Mouse (Mus musculus) heart, postnatal 10 days (tissue): ENCODE results near the gene Ralgps1. TPM values are rescaled to one million over a fixed set of nuclear protein-coding genes. Genes with fewer than 3 reads are reported as not detected.

Experiments used
- DNase-seq, 2 experiments: peaks; one replicate each; pipeline ENCODE4 v3.0.0; 2021
- intact Hi-C: fragments of 180-260 bp; cut with DNase I; formaldehyde crosslinking; loops from one replicate; pipeline ENCODE4 v1.15.1; 2025
- total RNA-seq, 2 experiments: library from RNA; stranded (reverse); gene quantifications; 2 replicates each; pipeline ENCODE4 v1.2.3; 2021

Gene Ralgps1
- total RNA-seq, 2 experiments from 2014 or later: 6.7 to 9.0 TPM

DNA sequence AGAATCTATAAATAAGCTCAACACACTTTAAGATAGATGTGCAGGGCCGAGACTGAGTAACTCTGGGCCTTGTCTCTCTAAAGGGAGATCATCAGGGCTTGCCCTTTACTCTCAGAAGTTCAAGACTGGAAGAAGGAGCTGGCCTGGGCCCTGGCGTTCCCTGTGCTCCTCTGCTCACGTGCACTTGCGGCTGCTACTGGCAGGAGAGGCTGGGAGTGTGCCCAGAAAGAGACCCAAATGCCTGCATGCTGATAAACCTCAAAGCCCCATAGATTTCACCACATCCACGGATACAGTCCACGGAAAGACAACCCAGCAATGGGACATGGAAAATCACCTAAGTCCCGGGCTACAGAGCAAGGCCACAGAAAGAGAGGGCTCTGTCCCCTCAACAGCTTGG is 184.8 kb downstream of the Ralgps1 start:
- intact Hi-C loops: no loop called here
- peak; percentile 66 to 73 for DNase-seq

DNA sequence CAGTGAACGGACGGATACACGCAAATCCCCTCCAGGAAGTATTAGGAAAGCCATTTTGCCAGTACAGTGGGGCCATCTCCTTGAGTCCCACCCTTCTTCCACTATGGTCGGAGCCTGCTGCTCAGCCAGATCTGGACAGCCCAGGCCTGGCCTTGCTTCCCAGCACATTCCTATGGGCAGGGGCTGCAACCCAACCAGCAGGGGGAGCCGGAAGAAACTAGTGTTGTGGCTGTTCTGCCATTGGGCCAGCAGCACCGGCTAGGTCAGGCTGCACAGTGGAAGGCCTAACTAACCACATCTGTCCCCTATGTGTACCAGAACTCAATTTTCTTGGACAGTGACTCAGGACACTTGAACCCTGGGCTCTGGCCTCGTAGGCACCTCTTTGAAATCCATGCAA is 186.0 kb downstream of the Ralgps1 start:
- intact Hi-C loops: no loop called here
- peak in 1 of 2 experiments; percentile 59 for DNase-seq

DNA sequence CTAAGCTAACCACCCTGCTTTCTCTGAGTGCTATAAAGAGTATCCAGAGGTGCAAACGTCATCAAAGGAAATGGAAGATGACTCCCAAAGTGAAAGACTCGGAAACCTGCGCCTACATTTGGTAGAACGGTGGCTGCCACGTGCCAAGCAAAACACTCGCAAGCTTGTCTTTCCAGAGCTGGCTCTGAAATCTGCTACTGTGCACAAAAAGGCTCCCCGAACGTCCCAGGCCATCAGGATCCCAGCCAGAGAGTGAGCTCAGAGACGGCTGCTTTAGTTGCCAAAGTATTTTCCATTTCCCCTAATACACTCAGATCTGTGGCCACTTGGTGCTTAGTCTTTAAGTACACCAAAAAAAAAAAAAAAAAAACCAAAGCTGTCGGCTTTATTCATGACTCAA is 186.6 kb downstream of the Ralgps1 start:
- intact Hi-C loops: no loop called here

DNA sequence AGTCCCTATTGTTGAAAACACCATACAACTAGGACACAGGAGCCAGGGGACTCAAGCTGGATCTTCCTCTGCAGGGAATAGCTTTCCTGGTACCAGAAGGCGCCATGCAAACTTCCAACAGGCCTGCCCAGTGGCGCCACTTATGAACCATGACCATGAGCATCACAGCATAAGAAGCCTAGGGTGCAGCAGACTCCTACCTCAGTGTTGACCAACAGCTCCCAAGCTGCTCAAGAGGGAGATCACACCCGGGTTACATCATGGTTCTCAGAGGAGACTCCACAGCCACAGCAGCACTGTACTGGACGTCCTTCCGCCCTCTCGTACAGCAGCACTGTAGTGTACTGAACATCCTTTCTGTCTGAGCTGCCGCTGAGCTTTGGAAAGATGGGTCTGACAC is 188.0 kb downstream of the Ralgps1 start:
- intact Hi-C loops: no loop called here
- DNase-seq: no peak

More for the DNA sequence above, 186.6 kb downstream of the Ralgps1 start:
- peak; percentile 79 to 82 for DNase-seq

DNA sequence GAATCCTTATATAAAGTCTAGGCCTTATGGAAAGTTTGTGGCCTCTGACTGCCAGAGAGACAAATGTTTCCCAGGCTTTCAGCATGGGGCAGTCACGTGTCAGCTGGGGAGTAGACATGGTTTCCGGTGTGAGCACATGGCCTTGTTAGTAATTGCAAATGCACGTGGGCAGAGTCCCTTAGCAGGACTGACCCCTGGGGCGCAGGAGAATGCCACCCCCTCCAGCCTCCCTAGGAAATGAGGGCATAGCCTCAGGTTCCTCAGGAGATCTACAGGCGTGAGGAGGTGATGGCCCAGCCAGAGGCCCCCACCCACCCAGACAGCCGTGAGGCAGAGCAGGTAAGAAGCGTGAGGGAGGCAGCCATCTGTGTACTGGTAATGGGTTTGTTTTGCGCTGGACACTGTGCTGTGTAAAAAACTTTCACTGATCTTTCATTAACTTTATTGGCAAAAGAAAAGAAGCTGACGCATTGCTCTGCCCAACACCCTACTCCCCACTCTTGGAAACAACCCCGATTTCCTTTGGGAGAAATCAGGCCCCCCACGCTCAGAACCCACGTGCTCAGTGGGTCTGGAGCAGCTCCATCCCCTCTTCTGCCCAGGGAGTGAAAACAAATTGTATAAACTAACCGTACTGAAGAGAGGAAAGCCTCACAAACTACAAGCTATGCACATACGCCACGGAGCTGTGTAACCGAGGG is 191.2 kb downstream of the Ralgps1 start:
- intact Hi-C loops: loop anchor here (5.0 kb wide), 1 partner anchor 37 kb away; the partner anchor contains the start of gene Angptl2
- peak in 1 of 2 experiments; percentile 62 for DNase-seq

DNA sequence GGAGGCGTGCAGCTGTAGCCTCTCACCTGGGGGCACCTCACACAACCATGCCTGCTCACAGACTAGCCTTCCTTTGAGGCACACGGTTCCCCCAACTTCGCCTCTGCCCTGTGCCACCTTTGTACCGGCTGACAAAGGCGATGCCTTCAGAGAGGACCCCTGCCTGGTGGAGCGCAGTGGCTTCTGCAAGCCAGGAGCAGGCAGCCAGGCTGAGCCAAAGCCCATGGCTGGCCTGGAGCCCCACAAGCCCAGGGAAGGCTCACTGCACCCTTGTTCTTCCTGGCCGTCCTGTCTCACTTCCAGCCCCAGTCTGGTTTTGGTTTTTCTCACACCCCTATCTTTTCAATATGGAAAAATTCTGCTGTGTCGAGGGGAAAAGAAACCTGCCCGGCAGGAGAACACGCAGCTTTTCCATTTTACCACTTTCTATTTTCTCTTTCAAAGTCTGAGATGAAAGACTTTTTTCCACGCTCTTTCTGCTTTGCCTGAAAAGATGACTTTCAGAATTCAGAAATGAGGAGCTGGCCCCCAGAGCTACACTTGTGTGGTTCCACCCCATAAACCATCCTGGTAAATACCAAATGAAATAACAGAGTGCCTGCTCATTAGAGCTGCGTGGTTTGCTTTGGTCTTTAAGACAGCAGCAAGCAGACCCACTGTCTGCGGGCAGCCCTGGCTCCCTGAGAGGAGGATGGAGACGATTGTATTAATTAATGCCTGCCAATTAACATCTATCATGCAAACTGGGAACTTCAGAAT is 191.9 kb downstream of the Ralgps1 start:
- no peak for DNase-seq
- intact Hi-C loops: loop anchor here (5.0 kb wide), 1 partner anchor 38 kb away; the partner anchor contains the start of gene Angptl2

DNA sequence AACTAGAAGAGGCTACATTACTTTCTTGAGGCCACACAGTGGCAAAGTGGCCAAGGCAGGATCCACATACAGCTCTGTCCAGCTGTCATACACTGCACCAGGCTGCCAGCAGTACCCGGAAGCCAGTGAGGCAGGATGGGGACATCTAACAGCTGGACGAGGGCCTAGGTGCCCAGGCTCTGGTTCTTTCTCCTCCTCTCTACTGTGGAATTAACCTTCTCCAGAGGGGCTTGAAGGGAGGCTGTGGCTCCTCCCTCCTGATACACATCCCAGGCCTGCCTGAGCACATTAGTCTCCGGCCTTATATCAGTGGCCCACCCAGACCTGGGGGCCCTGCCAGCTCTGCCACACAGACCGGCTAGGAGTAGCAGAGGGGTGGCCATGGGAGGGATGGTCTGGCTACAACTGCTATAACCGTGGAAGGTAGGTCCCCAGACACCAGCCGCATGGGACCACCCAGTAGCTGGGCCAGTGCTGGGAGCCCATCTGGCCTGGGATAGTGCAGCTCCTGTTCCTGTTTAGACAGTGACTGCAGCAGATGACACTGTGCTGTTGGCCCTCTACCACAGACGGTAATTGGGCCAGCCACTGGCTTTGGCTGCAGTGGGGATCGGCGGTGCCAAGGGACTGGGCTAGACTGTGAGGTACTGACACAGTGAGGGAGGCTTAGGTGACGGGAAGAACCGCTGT is 192.9 kb downstream of the Ralgps1 start:
- intact Hi-C loops: loop anchor here (5.0 kb wide), 1 partner anchor 39 kb away; the partner anchor contains the start of gene Angptl2
- peak in 1 of 2 experiments; percentile 61 for DNase-seq

DNA sequence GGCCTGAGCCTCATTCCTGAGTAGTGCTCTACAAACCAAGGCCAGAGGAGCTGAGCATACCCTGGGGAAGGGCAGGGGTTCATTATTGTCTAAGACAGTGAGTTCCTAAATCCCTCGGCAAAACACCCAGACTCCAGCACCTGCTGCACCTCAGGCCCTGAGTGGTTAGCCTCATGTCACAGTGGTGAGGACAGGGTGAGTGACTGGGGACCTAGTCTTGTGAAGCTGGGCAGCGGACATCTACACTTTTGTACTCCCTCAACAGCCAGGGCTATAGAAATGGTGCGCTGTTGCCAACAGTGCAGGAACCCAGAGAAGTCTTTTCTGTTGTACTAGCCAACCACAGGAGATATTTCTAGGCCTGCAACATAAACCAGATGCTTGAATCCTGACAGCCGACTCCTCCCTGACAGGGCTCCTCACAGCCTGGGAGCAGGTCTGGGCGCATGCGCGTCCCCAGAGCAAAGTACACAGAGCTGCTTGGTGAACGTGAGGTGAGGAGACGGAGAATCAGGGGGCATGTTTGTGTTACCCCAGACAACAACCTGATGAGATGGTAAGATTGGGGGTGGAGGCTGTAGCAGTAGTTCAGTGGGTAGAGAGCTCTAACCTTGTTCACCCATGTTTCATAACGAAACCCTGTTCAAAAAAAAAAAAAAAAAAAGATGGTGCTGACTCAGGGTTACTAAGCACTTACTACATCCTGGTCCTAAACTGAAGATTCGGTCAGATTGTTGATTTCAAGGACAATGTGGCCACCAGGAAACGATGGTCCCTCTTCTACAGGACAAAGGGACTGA is 193.6 kb downstream of the Ralgps1 start:
- DNase-seq: peak; percentile 76 to 77
- intact Hi-C loops: loop anchor here (5.0 kb wide), 1 partner anchor 40 kb away; the partner anchor contains the start of gene Angptl2

DNA sequence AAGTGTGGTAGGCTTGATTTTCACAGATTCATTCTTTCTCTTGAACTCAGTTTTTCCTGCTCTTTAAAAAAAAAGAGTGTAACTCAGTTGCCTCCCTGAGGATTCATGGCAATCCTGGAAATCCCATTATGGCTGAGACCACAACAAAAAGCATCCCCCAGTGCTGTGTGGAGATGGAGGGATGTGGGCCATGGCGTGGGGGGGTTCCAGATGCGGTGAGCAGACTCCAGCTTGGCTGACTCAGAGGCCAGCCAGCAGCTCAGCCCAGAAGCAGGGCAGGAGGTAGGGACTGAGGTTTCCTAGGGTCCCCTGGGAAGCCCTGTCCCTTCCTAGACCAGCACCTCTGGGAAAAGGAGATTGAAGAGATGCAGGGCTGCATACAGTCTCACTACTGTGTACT is 194.4 kb downstream of the Ralgps1 start:
- intact Hi-C loops: loop anchor here (5.0 kb wide), 1 partner anchor 40 kb away; the partner anchor contains the start of gene Angptl2
- DNase-seq: no peak

DNA sequence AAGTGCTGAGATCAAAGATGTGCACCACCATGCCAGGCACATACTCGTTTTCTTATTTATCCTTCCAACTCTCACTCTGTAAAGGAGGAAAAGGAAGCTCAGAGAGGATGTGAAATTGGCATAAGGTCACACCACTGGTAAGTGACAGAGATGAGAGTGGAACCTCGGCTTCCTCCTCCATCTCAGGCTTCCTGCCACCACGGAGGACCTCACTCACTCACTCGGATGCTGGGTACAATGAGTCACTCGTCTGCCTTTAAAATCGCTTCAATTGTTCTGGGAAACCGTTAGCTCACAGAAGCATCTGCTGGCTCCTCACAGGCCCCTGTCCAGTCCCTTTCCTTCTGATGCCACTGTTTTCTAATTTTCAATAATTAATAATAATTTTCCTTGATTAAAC is 194.8 kb downstream of the Ralgps1 start:
- intact Hi-C loops: loop anchor here (5.0 kb wide), 1 partner anchor 41 kb away; the partner anchor contains the start of gene Angptl2

DNA sequence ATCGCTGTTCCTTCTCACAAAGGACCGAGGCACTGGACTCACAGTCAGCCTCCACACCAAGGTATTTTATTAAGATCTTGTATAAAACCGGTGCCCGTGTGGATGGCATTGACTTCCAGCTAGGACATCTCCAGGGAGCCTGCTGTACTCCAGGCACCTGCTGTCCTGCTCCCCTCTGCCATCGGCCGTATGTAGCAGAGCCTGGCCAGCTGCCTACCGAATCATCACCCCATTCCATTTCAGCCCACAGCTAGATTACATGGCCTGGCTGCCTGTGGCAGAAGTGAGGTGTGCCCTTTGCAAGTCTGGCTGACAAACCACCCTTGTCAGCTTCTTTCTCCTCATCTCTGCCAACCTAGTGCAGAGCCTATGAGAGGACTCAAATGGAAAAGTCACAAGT is 197.6 kb downstream of the Ralgps1 start:
- intact Hi-C loops: no loop called here

More for the DNA sequence above, 194.8 kb downstream of the Ralgps1 start:
- DNase-seq: no peak

DNA sequence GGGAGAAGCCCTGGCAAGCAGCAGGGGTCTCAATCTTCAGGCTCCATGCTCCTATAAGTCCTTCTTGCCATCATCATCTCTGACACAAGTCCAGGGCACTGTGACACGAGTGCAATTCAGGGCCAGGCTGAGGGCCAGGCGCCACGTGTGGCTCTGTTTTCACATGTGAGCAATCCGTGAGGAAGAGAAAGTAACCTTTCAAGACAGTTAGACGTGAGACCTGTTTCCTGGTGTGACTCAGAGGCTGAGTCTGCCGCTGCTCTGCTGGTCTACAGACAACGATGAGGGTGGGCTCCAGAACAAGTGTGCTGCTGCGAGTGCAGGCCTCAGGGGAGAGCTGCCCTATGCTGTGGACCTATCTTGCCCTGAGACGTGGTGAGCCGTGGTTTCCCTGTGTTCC is 198.2 kb downstream of the Ralgps1 start:
- no peak for DNase-seq
- intact Hi-C loops: no loop called here

More for the DNA sequence above, 197.6 kb downstream of the Ralgps1 start:
- peak in 1 of 2 experiments; percentile 75 for DNase-seq

DNA sequence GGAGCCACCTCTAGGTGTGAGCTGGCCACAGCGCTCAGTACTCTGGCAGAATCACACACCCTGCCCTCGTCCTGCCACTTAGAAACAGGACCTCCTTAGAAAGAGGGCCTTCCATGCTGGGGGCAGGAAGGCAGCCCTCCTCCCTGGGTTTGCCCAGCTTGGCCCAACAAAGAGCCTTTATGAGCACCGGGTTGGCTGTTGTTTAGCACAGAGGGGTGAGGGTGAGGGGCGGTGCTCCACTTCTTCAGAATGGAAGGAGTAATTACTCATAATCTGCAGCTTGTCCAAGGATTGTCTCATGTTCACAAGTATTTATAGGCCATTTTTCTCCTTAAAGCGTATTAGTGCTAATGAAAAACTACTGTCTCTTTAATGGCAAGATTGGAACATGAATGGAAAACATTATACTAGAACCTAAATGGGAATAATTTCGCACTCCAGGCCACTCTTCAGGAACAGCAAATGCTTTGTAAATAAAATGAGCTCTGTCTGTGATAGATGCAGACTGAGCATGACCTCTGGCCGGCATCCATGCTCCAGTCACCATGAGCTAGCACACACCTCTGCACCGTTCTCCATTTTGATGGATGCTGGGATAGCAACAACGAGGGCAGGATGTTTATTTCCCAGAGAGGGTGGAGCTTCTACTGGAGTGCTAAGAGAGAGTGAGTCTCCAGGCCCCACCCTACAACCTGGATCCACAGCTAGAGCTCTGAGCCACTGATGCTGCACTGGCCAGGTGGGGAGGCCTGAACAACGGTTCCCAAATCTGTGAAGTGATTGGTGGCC is 200.3 kb downstream of the Ralgps1 start:
- intact Hi-C loops: no loop called here
- DNase-seq: no peak

DNA sequence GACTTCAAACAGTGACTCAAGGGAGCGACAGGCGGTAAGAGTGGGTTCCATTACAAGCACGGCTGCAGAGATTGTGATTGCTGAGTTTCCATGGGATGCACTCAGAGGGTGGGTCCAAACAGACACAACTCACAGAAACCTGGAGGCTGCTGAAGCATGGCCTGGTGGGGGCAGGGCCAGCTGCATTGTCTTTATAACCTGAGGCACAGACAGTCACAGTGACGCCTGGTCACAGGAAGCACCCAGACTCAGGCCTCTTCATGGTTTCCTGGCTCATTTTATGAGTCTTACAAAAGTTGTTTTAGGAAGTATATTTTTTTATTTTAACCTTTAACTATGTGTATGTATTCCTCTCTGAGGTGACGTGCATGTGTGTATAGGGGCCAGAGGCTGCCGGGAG is 201.8 kb downstream of the Ralgps1 start:
- no peak for DNase-seq
- intact Hi-C loops: no loop called here

DNA sequence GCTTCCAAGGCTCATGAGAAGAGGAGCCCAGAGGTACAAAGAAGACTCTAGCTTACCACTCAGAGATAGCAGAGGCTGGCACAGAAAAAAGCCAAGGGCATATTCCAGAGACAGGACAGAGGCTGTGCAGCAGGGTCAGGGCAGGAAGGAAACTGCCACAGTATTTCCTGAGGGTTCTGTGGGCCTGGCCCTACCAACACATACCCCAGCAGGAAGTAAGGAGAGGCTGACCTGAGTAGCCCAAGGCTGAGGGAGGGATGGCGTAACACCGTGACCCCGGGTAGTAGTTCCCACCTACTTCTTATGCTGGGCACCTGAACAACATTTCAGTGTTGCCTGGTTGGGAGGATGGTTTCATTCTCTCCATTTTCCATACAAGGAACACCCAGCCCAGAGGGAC is 204.2 kb downstream of the Ralgps1 start:
- DNase-seq: no peak
- intact Hi-C loops: no loop called here

DNA sequence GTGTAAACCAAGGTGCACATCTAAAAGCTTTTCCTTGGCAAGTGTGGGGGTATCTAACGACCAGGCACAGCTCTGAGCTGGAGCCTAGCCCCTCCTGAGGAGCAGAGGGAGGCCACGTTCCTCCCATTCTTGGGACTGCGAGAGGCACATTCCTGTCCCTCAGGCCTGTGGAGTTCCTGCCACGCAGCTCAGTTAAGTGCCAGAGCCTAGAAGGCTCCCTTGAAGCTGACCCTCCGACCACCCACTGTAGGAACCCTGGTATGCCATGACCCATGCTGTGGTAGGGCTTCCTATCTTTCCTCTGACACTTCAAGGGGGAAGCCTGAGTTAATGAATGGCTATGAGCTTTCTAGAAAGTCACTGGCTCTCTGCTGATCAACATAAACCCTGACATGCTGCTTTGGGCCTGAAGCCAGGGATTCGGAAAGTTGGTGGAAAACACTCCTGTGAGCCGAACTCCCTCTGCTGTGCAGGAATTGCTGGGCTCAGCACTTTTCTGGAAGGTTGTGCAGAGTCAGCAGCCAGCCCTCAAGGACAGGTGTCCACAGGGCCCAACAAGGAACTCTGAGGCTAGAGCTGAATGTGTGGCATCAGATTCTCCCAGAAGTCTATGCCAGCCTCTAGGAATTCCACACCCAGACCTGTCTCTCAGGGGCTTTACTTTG is 205.4 kb downstream of the Ralgps1 start:
- intact Hi-C loops: no loop called here
- DNase-seq: no peak

DNA sequence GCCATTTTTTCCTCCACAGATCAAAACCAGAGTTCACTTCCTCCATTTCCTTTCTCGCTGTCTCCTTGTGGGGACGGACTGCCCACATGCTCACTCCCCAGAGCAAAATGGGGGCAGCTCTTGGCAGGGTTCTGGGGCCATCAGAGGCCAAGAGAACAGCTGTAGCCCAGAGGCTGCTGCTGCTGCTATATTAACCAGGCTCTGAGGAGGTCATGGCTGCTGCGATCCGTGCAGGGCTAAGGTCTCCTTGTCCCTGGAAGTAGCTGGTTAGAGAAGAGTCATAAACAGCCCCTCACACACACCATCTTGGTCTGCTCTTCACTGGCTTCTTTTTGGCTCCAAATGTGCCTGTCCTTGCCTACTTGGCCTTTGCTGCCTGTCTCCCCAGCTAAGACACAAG is 206.1 kb downstream of the Ralgps1 start:
- peak in 1 of 2 experiments; percentile 55 for DNase-seq
- intact Hi-C loops: no loop called here

DNA sequence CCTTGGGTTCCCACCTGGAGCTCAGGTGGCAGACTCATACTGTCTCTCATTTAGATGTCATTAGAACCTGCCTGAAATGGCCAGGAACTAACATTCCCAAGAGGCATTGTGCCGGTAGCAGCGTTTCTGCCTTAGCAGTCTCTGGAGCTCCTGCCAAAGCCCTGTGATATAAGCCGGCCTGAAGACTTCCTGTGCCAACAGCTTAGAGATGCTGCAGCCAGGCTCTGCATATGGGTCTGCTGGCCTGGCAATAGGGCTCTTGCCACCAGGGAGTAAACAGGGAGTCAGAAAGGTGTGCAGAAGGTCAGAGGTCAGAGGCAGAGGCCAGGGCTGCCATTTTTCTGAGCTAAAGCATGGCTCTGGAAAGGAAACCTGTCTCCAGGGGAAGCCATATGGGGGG is 206.6 kb downstream of the Ralgps1 start:
- intact Hi-C loops: no loop called here
- DNase-seq: peak; percentile 69 to 71

DNA sequence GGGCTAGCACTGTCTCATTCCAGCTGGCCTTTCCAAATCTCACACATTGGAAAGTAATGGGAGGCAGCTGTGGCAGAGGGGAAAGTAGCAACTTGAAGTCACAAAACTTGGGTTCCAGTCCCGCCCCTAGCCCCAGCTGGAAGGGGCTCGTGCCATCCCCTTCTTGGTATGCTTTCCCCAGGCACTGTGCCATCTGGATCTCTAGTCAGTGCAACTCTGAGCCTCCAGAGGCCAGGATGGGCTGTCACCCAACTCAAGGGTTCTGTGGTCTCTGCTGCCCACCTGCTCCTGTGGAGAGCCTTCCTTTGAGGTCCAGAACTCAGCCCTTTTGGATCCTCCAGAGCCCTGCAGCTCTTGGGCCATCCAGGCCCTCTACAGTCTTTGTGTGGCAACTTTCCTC is 209.2 kb downstream of the Ralgps1 start:
- intact Hi-C loops: no loop called here
- peak in 1 of 2 experiments; percentile 41 for DNase-seq
